25 mouse cellular contexts compared by ENCODE assay signal in the genomic region with DNA sequence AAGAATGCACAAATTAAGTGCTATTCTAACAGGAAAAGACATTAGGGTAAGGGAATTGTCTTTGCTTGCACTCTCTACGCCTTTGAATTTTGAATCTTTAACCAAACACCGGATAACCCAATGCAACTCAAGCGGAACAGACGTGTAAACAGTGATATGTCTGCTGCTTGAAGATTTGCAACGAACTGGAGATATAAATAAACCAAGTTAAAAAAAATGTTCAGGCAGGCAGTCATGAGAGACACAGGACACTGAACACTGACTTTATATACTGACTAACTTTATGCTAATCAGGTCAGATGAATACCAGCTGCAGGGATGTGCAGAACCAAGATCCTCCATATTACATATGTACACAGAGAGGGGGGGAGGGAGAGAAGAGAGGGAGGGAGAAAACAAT.
DNase-seq lines count a peak whose midpoint lies in the region; ATAC-seq and TF ChIP-seq lines count a peak whose summit lies in the region.
"Had no signal": no experiment of that assay in that cellular context is flagged by ENCODE, and none has a peak within 500 bp of the region (broad histone marks: within the 10 kb centered on the region; RNA-seq: fewer than 3 reads in every experiment).

No protein-coding gene starts in this region.

- no peaks in the 10 kb centered on the region for H3K36me3 ChIP-seq in intestine, embryonic 15.5 days
- no peaks in the 10 kb centered on the region for H3K36me3 ChIP-seq in intestine, postnatal 0 days (ENCODE audit: control insufficient read depth, insufficient read depth)
- H3K36me3 ChIP-seq in liver, postnatal 0 days (replicated peaks; ENCODE audit: insufficient read depth, low read length): no peaks in the 10 kb centered on the region
- H3K36me3 ChIP-seq: heart, embryonic 13.5 days; limb, embryonic 15.5 days; neural tube, embryonic 13.5 days had no signal

- H3K27me3 ChIP-seq in intestine, embryonic 15.5 days (replicated peaks): no peaks in the 10 kb centered on the region
- H3K27me3 ChIP-seq in intestine, postnatal 0 days (replicated peaks; ENCODE audit: control insufficient read depth, insufficient read depth, low read length): no peaks in the 10 kb centered on the region
- H3K27me3 ChIP-seq in liver, postnatal 0 days (ENCODE audit: insufficient read depth, low read length): no peaks in the 10 kb centered on the region
- no peaks in the 10 kb centered on the region for H3K27me3 ChIP-seq in Patski
- H3K27me3 ChIP-seq: heart, embryonic 13.5 days; limb, embryonic 15.5 days; neural tube, embryonic 13.5 days had no signal

- no peak overlapping the region for H3K4me3 ChIP-seq in intestine, embryonic 15.5 days (replicated peaks)
- no peak overlapping the region for H3K4me3 ChIP-seq in intestine, postnatal 0 days (ENCODE audit: low read depth, low read length)
- no peak overlapping the region for H3K4me3 ChIP-seq in liver, postnatal 0 days (ENCODE audit: low read depth, low read length)
- H3K4me3 ChIP-seq: heart, embryonic 13.5 days; limb, embryonic 15.5 days; myocyte; neural tube, embryonic 13.5 days had no signal

- in situ Hi-C loops in Patski (cut with MboI; ENCODE audit: low pct_unique_long_range_greater_than_20kb): no loop called here

- POLR2A ChIA-PET in Patski (lab: Charles Lee): no interaction called here

- no peak overlapping the region for H3K9ac ChIP-seq in intestine, embryonic 15.5 days
- H3K9ac ChIP-seq in intestine, postnatal 0 days (ENCODE audit: low read depth, low read length): no peak overlapping the region
- no peak overlapping the region for H3K9ac ChIP-seq in liver, postnatal 0 days (replicated peaks)
- H3K9ac ChIP-seq: heart, embryonic 13.5 days; limb, embryonic 15.5 days; neural tube, embryonic 13.5 days had no signal

- CTCF ChIA-PET in Patski (lab: Charles Lee): no interaction called here

- TF ChIP-seq EP300 in liver, postnatal 0 days (IDR thresholded peaks at IDR 0.05; ENCODE audit: low read depth): no peak

- no peak overlapping the region for H3K4me2 ChIP-seq in intestine, embryonic 15.5 days (replicated peaks)
- no peak overlapping the region for H3K4me2 ChIP-seq in intestine, postnatal 0 days (replicated peaks; ENCODE audit: low read depth)
- H3K4me2 ChIP-seq in liver, postnatal 0 days (ENCODE audit: low read depth, low read length): no peak overlapping the region
- H3K4me2 ChIP-seq: heart, embryonic 13.5 days; limb, embryonic 15.5 days; neural tube, embryonic 13.5 days had no signal

- no peaks in the 10 kb centered on the region for H3K9me3 ChIP-seq in intestine, embryonic 15.5 days
- no peaks in the 10 kb centered on the region for H3K9me3 ChIP-seq in intestine, postnatal 0 days (ENCODE audit: control insufficient read depth)
- no peaks in the 10 kb centered on the region for H3K9me3 ChIP-seq in liver, postnatal 0 days (ENCODE audit: low read length)
- H3K9me3 ChIP-seq: heart, embryonic 13.5 days; limb, embryonic 15.5 days; neural tube, embryonic 13.5 days had no signal

- 29% methylated on average over 5 of the region's 5 CpGs for WGBS in intestine, embryonic 15.5 days
- WGBS in intestine, postnatal 0 days: 26% methylated on average over 5 of the region's 5 CpGs
- WGBS in liver, postnatal 0 days (ENCODE audit: insufficient replicate concordance): 44% methylated on average over 5 of the region's 5 CpGs

- peak; percentile 31; the same call in 1 of the 2 replicates for ATAC-seq in intestine, embryonic 15.5 days
- ATAC-seq in intestine, postnatal 0 days: no peak
- peak; percentile 47 for ATAC-seq in liver, postnatal 0 days
- ATAC-seq in Patski: peak; percentile 83
- ATAC-seq: CD4-positive, CD25-positive, alpha-beta regulatory T cell, adult 4 months; forebrain, embryonic 16.5 days; hindbrain, postnatal 0 days; midbrain, embryonic 16.5 days had no signal

- no peak overlapping the region for H3K27ac ChIP-seq in intestine, embryonic 15.5 days
- H3K27ac ChIP-seq in intestine, postnatal 0 days (ENCODE audit: low read depth, low read length): no peak overlapping the region
- H3K27ac ChIP-seq in liver, postnatal 0 days (ENCODE audit: low read depth): no peak overlapping the region
- H3K27ac ChIP-seq: heart, embryonic 13.5 days; hindbrain, postnatal 0 days; limb, embryonic 15.5 days; neural tube, embryonic 13.5 days had no signal

- no peaks in the 10 kb centered on the region for H3K4me1 ChIP-seq in intestine, embryonic 15.5 days (replicated peaks)
- no peaks in the 10 kb centered on the region for H3K4me1 ChIP-seq in intestine, postnatal 0 days (replicated peaks; ENCODE audit: control insufficient read depth, insufficient read depth, low read length)
- H3K4me1 ChIP-seq in liver, postnatal 0 days (ENCODE audit: insufficient read depth): peaks cover 2% of the 10 kb centered on the region
- H3K4me1 ChIP-seq: limb, embryonic 15.5 days; neural tube, embryonic 13.5 days had no signal

- no peak for DNase-seq in liver, postnatal 0 days
- DNase-seq in liver: no peak
- DNase-seq in Patski (ENCODE audit: low read depth, low spot score): peak; percentile 38
- peak; percentile 48 for DNase-seq in lung, postnatal 36 days
- no peak for DNase-seq in Muller cell, postnatal 12 days (ENCODE audit: inconsistent ontology term)
- no peak for DNase-seq in cerebellum, postnatal 4 days (ENCODE audit: low spot score in 2 of 2)
- DNase-seq: adrenal gland, adult 8-10 months; cerebellum, adult 8-10 months; cerebellum, postnatal 36 days; gastrocnemius, postnatal 14 days; heart, adult 11 months; heart, postnatal 14 days; kidney, adult 18-20 months; left cerebral cortex, postnatal 4 days; thymus, postnatal 14 days had no signal

- no peak for TF ChIP-seq CTCF in intestine, postnatal 0 days (IDR thresholded peaks at IDR 0.05; ENCODE audit: low read depth)
- no peak for TF ChIP-seq CTCF in liver, postnatal 0 days (IDR thresholded peaks at IDR 0.05; ENCODE audit: low read depth)
- no peak for TF ChIP-seq CTCF in Patski (IDR thresholded peaks at IDR 0.05)

Comparison
In these comparisons a context has a peak if more than half of its experiments do, and no peak if none do; other contexts are left out.
1. DNase-seq: peak in Patski (single experiment) and lung, postnatal 36 days (single experiment); none in liver, postnatal 0 days (single experiment), liver (single experiment), Muller cell, postnatal 12 days (single experiment) and cerebellum, postnatal 4 days (0 of 2).